Mouse (Mus musculus) midbrain, embryonic 11.5 days (tissue): ENCODE measurements around the gene Ttll1. TPM values are rescaled to one million over a fixed set of nuclear protein-coding genes. Genes with fewer than 3 reads are reported as not detected.
A peak's percentile ranks its signal among the peaks of the same experiment; 100 is the strongest.
"Not testable (repeated sequence)": the region's sequence is repeated elsewhere in the genome, so short reads cannot be mapped to it uniquely, and the experiment has no call there.

Source experiments
- ATAC-seq: fragments of 200-750 bp; cut with Nextera tagmentation; 2 replicates; pipeline ENCODE4 v1.8.0; 2017; ENCODE audit warnings: moderate TSS enrichment, moderate library complexity; ENCODE audit not compliant: low FRiP score
- DNase-seq: peaks from one replicate; pipeline ENCODE4 v3.0.0; 2015; ENCODE audit warnings: low spot score; ENCODE audit errors: missing footprints
- H3K27ac ChIP-seq: fragments of 300-500 bp; sonication (generic); 2 replicates; pipeline ENCODE4 v1.5.1; 2014; ENCODE audit warnings: low read depth, low read length
- H3K27me3 ChIP-seq: fragments of 300-500 bp; sonication (generic); 2 replicates; pipeline ENCODE4 v1.6.1; 2014; ENCODE audit warnings: mild to moderate bottlenecking, low read length, moderate library complexity, mixed read lengths; ENCODE audit not compliant: control insufficient read depth, insufficient read depth
- H3K36me3 ChIP-seq: fragments of 300-500 bp; sonication (generic); 2 replicates; pipeline ENCODE4 v1.6.1; 2014; ENCODE audit warnings: mild to moderate bottlenecking, low read length, moderate library complexity, mixed read lengths; ENCODE audit not compliant: control insufficient read depth, insufficient read depth
- H3K4me1 ChIP-seq: fragments of 300-500 bp; sonication (generic); 2 replicates; pipeline ENCODE4 v1.6.1; 2014; ENCODE audit warnings: low read length; ENCODE audit not compliant: control insufficient read depth, insufficient read depth
- H3K4me2 ChIP-seq: fragments of 300-500 bp; sonication (generic); 2 replicates; pipeline ENCODE4 v1.6.1; 2014; ENCODE audit warnings: mild to moderate bottlenecking, moderate library complexity
- H3K4me3 ChIP-seq: fragments of 300-500 bp; sonication (generic); 2 replicates; pipeline ENCODE4 v1.5.1; 2014; ENCODE audit warnings: low read depth, low read length
- H3K9ac ChIP-seq: fragments of 300-500 bp; sonication (generic); 2 replicates; pipeline ENCODE4 v1.6.1; 2014; ENCODE audit warnings: low read length
- H3K9me3 ChIP-seq: fragments of 300-500 bp; sonication (generic); 2 replicates; pipeline ENCODE4 v1.6.1; 2016; ENCODE audit warnings: low read length; ENCODE audit not compliant: control insufficient read depth
- WGBS: fragments of 180-500 bp; shearing (Covaris S2); extraction: QIAGEN DNeasy Blood & Tissue Kit; methylation state at CpG from one replicate; pipeline ENCODE4 v1.1.7; 2014; 5-methylcytosine and 5-hydroxymethylcytosine counted together
- polyA plus RNA-seq: library from polyadenylated mRNA; unstranded; fragments of >200 nt; fragmentation: Nextera tagmentation; extraction: Ambion mirVana; gene quantifications from 2 replicates; pipeline ENCODE4 v1.2.1, GENCODE M21; 2014

Gene Ttll1
- polyA plus RNA-seq, 1 experiment from 2014 or later: 32.2 TPM

DNA sequence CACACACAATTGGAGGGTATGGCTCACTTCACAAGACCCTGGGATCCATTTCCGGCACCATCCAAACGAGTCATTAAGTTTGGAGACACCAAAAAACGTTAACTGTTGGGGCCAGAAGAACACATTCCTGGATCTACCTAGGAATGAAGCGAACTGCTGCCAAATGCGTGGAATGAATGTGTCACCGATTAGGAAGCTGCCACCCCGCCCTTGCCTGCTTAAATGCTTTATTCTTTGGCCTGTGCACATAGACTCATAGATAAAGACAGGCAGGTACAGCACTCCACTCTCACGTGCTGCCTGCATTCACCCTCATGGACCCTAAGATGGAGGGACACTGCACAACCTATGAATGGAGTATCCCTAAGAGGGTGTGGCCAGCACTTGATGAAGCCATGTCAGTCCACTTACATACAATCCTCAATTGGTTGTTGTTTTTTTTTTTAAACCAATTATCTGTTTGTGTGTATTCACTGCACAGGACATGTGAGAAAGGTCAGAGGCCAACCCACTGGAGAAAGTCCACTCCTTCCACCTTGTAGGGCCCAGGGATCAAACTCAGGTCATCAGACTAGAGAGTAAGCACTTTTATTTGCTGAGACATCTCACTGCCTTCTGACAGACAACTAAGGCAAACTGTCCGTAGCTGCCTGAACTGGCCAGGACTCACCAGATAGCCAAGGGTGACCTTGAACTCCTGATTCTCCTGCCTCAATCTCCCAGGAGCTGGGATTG lies 43.3 kb downstream of the Ttll1 start:
- 87% methylated on average over 9 of the region's 9 CpGs for WGBS
- Histone ChIP-seq H3K4me3 (no peak overlapping the region), H3K36me3 (no peaks in the 10 kb centered on the region)

DNA sequence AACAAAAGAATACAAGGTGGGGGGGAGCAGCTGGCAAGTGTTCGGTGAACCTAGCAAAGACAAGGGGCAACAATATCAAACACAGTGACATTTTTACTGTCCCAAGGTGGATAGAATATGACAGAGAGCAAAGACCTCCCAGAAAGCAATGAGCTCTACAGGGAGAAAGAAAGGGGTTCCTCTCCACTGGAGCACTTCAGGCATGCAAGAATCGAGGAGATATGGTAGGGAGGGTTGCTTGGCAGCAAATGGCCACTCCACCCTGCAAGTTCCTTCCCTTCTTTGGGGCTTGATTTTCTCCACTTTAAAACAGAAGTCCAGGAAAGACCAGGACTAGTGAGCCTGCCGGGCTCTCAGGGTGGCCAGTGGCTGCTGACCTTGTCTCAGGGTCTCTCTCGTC lies 44.4 kb downstream of the Ttll1 start:
- 77% methylated on average over 4 of the region's 4 CpGs for WGBS
- H3K36me3 ChIP-seq: no peaks in the 10 kb centered on the region
- H3K4me1 ChIP-seq: peaks cover 12% of the 10 kb centered on the region; the same call in 1 of the 2 replicates
- ATAC-seq (no peak), DNase-seq (peak; percentile 62)
- no peak overlapping the region for H3K9ac ChIP-seq
- H3K27ac ChIP-seq: no peak overlapping the region
- no peak overlapping the region for H3K4me3 ChIP-seq
- H3K27me3 ChIP-seq: no peaks in the 10 kb centered on the region
- H3K4me2 ChIP-seq: no peak overlapping the region
- H3K9me3 ChIP-seq: no peaks in the 10 kb centered on the region

More for the DNA sequence above, 43.3 kb downstream of the Ttll1 start:
- Histone ChIP-seq H3K4me2 (no peak overlapping the region), H3K9me3 (no peaks in the 10 kb centered on the region), H3K27ac (no peak overlapping the region), H3K9ac (no peak overlapping the region), H3K27me3 (no peaks in the 10 kb centered on the region), H3K4me1 (peaks cover 12% of the 10 kb centered on the region; the same call in 1 of the 2 replicates)
- DNase-seq (peak; percentile 64), ATAC-seq (no peak)

DNA sequence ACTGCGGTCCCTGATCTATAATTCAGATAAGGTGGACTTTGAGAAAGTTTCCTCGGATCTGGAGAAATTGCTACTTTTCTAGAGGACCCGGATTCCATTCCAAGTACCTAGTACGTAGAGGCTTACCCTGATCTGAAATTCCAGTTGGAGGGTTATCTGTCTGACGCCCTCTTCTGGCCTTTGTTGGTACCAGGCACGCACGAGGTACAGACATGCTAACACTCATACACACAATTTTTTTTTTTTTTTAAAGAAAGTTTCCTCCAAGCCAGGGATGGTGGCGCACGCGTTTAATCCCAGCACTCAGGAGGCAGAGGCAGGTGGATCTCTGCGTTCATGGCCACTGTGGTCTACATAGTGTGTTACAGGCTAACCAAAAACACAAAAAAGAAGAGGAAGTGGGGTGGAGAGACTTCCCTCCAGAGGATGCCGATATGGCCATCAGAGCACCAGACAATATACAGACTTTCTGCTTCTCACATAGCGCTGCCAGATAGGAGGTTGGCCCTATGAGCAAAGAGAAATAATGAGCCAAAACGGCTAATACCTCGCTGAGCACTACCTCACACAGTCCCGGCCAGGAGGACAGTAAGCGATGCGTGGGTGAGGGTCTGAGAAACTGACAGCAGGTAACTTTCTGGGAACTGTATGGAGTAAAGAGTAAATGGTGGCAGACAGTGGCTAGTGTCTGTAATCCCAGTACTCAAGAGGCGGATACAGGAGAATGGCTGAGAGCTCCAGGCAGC lies 45.6 kb downstream of the Ttll1 start:
- H3K9ac ChIP-seq: no peak overlapping the region
- H3K9me3 ChIP-seq: no peaks in the 10 kb centered on the region
- 76% methylated on average over 19 of the region's 19 CpGs for WGBS
- H3K4me2 ChIP-seq: peak overlapping the region; percentile 32; the same call in 1 of the 2 replicates
- peak overlapping the region; percentile 73 for H3K4me3 ChIP-seq
- DNase-seq (no peak), ATAC-seq (peak; percentile 51)
- H3K27ac ChIP-seq: no peak overlapping the region
- no peaks in the 10 kb centered on the region for H3K27me3 ChIP-seq
- H3K36me3 ChIP-seq: no peaks in the 10 kb centered on the region
- H3K4me1 ChIP-seq: peaks cover 12% of the 10 kb centered on the region; the same call in 1 of the 2 replicates

DNA sequence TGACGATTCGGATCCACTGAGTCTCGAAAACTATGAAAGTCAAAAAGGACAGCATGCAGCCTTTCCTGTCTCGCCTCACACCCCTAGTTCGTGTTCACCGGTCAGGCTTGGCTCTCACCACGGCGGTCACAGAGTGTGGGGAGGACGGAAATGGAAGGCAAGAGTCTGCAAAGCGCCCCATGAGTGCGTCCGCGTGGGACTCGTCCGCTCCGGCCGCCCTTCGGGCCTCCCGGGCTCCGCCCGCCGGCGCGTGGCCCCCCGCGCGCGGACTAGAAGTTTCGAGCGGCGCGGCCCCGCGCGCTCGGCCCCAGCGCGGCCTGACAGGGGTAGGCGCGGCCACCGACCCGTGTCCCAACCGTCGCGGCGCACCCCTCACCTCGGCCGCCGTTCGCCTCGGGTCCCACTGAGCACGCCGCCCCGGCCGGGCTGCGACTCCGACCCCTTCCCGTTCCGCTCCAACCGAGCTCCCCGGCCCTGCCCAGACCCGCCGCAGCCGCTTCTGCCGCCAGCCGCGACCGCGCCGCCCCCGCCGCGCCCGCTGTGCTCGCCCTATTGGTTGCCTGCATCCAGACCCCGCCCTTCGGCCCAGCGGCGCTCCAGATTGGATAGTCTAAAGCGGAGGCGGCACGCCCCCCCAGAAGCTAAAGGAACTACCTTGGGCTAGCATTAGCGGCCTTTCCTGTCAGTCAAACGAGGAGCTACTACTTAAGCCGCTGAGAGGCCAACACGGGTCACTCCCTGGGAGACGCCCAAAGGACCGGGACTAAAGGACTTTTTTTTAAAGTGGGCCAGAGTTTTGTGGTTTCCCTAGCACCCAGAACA lies 46.4 kb downstream of the Ttll1 start, which contains the start of gene Pacsin2:
Gene Pacsin2 (minus strand): TSS at position 524 of the 822 bp plus-strand sequence.
- WGBS: under 1% methylated on average over 85 of the region's 88 CpGs
- Histone ChIP-seq H3K4me1 (peaks cover 12% of the 10 kb centered on the region; the same call in 1 of the 2 replicates), H3K36me3 (no peaks in the 10 kb centered on the region), H3K4me2 (peak within 1 kb of the TSS; percentile 93), H3K9me3 (no peaks in the 10 kb centered on the region), H3K9ac (peak within 1 kb of the TSS; percentile 79), H3K27ac (no peak within 1 kb of the TSS), H3K27me3 (no peaks in the 10 kb centered on the region), H3K4me3 (peak within 1 kb of the TSS; percentile 73)
- DNase-seq (peak; percentile 99), ATAC-seq (peak; percentile 99)

DNA sequence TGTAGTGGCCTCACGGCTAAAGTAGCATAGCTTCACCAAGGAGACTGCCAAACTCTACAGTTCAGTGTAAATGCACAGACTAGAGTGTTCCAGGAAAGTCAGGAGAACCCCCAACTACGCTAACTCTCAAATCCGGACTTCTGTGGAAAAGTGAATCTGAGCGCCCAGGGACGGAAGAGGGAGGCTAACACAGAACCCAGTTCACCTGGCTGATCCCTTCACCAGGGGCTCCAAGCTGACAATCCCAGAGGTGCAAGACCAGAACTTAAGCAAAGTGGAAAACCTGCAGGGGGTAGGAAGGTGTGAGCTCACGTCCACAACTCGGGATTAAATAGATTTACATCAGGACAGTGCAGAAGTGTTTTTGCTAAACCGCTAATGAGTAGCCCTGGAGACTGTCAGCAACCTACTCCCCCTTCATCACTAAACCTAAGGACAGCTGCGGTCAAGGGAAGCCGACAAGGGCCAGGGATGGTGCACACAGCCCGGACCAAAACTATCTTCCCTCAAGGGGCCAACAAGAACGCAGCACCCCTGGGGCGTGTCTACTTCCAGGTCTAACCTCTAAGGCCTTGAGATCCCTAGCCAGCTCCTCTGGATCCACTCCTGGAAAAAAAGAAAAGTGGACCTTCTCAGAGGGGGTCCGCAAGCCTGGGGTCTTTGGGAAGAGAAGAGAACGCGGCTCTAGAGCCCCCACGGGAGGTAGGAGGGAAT lies 47.2 kb downstream of the Ttll1 start:
- Histone ChIP-seq H3K9ac (peak overlapping the region; percentile 79), H3K4me1 (peaks cover 12% of the 10 kb centered on the region; the same call in 1 of the 2 replicates), H3K27me3 (no peaks in the 10 kb centered on the region), H3K9me3 (no peaks in the 10 kb centered on the region), H3K27ac (no peak overlapping the region), H3K4me3 (peak overlapping the region; percentile 73), H3K36me3 (no peaks in the 10 kb centered on the region), H3K4me2 (peak overlapping the region; percentile 93)
- DNase-seq: peak; percentile 85
- WGBS: 13% methylated on average over 17 of the region's 17 CpGs
- ATAC-seq: no peak

DNA sequence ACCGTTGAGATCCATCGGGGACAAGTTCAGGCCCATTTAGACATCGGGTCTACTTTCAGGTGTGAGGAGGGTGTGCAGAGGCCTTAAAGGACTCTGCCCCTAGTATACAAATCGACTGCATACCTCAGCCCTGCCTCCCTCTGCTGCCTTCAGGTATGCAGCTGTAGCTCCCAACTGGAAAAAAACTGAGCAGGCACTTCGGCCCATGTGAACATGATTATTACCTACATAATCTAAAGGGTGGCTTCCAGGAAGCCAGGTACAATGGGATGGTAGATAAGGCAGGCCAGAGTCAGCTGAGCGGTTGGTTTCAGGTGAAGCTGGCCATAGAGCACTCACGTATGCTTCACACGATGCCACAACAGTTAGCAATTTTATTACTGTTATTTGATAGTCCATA lies 48.3 kb downstream of the Ttll1 start:
- not testable (repeated sequence) for H3K4me2 ChIP-seq, H3K9me3 ChIP-seq, H3K9ac ChIP-seq, H3K4me3 ChIP-seq, H3K27ac ChIP-seq, H3K36me3 ChIP-seq, H3K27me3 ChIP-seq, ATAC-seq, DNase-seq
- H3K4me1 ChIP-seq: peaks cover 12% of the 10 kb centered on the region; the same call in 1 of the 2 replicates
- 93% methylated on average over 8 of the region's 8 CpGs for WGBS

DNA sequence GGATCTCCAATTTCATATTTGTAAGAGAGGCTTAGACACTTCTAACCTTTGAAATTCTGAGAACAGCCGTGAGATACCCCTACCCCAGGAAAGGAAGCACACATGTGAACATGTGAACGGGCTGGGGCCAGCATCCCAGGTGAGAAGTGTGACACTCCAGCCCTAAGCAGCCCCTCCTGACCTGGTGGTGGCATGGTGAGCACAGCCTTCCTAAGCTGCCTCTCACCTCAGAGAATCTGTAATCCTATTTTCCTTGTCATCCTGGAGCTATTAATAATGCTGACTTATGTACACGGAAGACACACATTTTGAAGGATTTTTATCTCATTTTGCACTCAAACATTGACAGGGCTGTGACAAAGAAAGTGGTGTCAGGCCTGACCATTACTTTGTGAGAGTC lies 49.8 kb downstream of the Ttll1 start:
- Histone ChIP-seq H3K4me1 (peaks cover 12% of the 10 kb centered on the region; the same call in 1 of the 2 replicates), H3K4me3 (no peak overlapping the region), H3K27me3 (no peaks in the 10 kb centered on the region), H3K9me3 (no peaks in the 10 kb centered on the region), H3K4me2 (no peak overlapping the region), H3K36me3 (no peaks in the 10 kb centered on the region), H3K9ac (no peak overlapping the region), H3K27ac (no peak overlapping the region)
- WGBS: 92% methylated on average over 3 of the region's 3 CpGs
- ATAC-seq: no peak
- no peak for DNase-seq

DNA sequence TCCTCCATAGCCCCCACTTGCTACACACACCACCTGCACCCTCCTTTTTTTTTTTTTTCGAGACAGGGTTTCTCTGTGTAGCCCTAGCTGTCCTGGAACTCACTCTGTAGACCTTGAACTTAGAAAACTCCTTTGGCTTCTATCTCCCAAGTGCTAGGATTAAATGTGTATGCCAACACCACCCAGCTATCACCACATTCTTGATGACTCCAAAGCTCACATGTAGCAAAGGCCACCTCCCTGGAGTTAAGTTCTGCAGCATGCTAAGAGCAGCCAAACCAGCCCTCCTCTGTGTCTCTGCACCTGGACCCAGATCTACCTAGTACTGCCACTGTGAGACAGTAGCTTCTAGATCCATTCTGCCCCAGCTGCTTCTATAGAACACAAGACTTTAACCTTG lies 53.2 kb downstream of the Ttll1 start:
- no peak overlapping the region for H3K27ac ChIP-seq
- no peak overlapping the region for H3K4me2 ChIP-seq
- no peaks in the 10 kb centered on the region for H3K9me3 ChIP-seq
- WGBS: 91% methylated on average over 1 of the region's 1 CpGs
- no peaks in the 10 kb centered on the region for H3K4me1 ChIP-seq
- ATAC-seq (no peak), DNase-seq (no peak)
- no peak overlapping the region for H3K9ac ChIP-seq
- H3K4me3 ChIP-seq: no peak overlapping the region
- no peaks in the 10 kb centered on the region for H3K27me3 ChIP-seq
- H3K36me3 ChIP-seq: no peaks in the 10 kb centered on the region
